Mouse (Mus musculus): Measurements from ENCODE around the gene Cadm1. TPM values are rescaled to one million over a fixed set of nuclear protein-coding genes. Genes with fewer than 3 reads are reported as not detected.

Cadm1 gene
- total and polyA plus RNA-seq, 3 experiments = 0.14 to 0.31 TPM; not detected in 1

DNA sequence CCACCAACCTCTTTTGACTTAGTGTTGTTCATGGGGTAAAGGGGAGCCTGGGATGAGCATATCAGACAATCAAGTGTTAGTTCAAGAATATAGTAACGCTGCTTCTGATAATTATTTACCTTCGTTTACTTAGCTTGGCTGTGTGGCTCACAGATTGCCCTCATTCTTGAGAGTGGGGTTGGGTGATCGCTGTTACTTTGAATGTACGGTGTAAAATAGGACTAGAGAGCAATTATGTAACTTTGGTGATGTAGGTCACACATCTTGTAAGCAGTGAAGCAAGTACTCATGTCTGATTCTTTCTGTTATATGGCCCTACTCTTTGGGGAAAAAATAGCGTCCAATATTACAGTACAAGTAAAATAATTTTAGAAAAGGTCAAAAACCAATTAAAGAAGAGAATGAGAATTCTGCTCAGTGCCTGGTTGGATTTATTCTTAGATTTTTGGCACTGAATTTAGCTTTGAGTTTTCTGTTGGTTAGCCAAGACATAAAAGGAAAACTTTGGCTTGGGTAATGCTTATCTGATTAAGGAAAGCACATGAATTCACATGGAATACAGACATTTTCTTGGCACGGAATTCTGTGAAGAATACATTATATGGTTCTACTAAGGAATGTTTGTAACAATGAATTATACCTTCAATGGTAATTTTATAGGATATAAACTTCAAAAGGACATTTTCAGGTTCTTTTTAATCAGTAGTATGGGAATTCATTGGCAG lies 129.6 kb downstream of the Cadm1 start:
- no peak for TF ChIP-seq TBP (IDR thresholded peaks at IDR 0.05; ENCODE audit: low read depth, low read length)
- no peak for TF ChIP-seq SIN3A (IDR thresholded peaks at IDR 0.05; ENCODE audit: low read length)
- no peak for TF ChIP-seq KAT2A (conservative IDR thresholded peaks at IDR 0.05; ENCODE audit: low read depth, low read length)
- no peak for TF ChIP-seq MAZ (IDR thresholded peaks at IDR 0.05; ENCODE audit: low read depth, low read length)
- TF ChIP-seq ZKSCAN1 (IDR thresholded peaks at IDR 0.05; ENCODE audit: low read depth, low read length) = no peak
- no peak for TF ChIP-seq MYB (IDR thresholded peaks at IDR 0.05; ENCODE audit: low read depth, low read length)
- DNase-seq (ENCODE audit: low read depth, low spot score) = no peak

DNA sequence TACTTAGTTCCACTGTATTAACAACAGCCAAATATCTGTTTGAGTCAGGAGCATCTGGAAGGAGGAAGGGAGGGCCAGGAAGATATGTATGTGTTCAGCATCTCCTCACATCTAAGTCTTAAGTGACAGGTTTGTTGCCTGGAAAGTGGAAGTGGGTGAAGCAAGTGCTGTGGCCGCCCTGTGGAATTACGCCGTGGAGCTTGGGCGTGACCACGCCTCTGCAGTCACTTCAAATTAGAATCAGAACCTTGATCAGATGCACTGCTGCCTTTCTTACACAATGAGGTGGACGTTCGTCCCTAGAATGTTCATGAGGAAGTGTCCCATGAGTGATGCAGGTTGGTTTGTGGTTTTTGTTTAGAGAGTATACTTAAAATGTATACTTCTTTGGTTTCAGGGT lies 131.6 kb downstream of the Cadm1 start:
- no peak for DNase-seq (ENCODE audit: low read depth, low spot score)
- no peak overlapping the region for H3K4me3 ChIP-seq (ENCODE audit: control insufficient read depth in 1 of 2, insufficient read depth in 1 of 2, low read depth in 2 of 2, low read length in 2 of 2)

More for the DNA sequence above, 129.6 kb downstream of the Cadm1 start:
- H3K4me1 ChIP-seq (ENCODE audit: control insufficient read depth in 1 of 2, insufficient read depth in 2 of 2, low read length in 2 of 2) = no peaks in the 10 kb centered on the region
- H3K79me2 ChIP-seq (ENCODE audit: control insufficient read depth, insufficient read depth, low read length, poor library complexity) = no peaks in the 10 kb centered on the region
- H3K36me3 ChIP-seq (ENCODE audit: control insufficient read depth in 1 of 2, insufficient read depth in 2 of 2, low read length in 2 of 2) = no peaks in the 10 kb centered on the region
- H3K27ac ChIP-seq (ENCODE audit: control insufficient read depth, low read depth, low read length) = no peak overlapping the region
- H3K9me3 ChIP-seq (replicated peaks; ENCODE audit: insufficient read depth, low read length) = no peaks in the 10 kb centered on the region
- H3K9ac ChIP-seq (ENCODE audit: control insufficient read depth, low read depth, low read length, poor library complexity, severe bottlenecking) = no peak overlapping the region
- no peak overlapping the region for H3K4me3 ChIP-seq (ENCODE audit: control insufficient read depth in 1 of 2, insufficient read depth in 1 of 2, low read depth in 2 of 2, low read length in 2 of 2)
- no peaks in the 10 kb centered on the region; a peak in 1 of 4 replicates for H3K27me3 ChIP-seq (ENCODE audit: control insufficient read depth in 1 of 2, insufficient read depth in 2 of 2, low read length in 2 of 2)

DNA sequence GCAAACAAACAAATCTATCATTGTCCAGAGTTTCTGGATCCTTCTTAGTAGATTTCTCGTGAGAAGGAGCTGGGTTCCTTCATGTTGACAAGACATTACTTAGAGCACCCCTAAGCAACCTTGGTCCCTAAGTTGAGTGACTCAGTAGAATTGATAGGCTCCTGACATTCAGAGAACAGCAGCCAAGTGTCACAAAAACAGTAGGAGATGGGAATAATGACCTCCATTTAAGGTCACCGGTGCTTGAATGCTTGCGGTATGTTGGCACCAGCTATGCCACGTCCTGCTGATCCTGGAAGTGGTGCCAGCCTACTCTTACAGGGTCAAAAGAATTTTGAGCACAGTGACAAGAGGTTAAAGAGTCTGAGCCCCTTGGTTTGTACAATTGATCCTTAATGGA lies 139.2 kb downstream of the Cadm1 start:
- no peaks in the 10 kb centered on the region for H3K4me1 ChIP-seq (ENCODE audit: control insufficient read depth in 1 of 2, insufficient read depth in 2 of 2, low read length in 2 of 2)
- no peaks in the 10 kb centered on the region for H3K79me2 ChIP-seq (ENCODE audit: control insufficient read depth, insufficient read depth, low read length, poor library complexity)
- TF ChIP-seq EP300 (IDR thresholded peaks at IDR 0.05; ENCODE audit: low read depth in 1 of 2, low read length in 2 of 2) (no peak), MAX (IDR thresholded peaks at IDR 0.05; ENCODE audit: low read length) (no peak), SMC3 (IDR thresholded peaks at IDR 0.05; ENCODE audit: low read depth, low read length) (no peak), TCF12 (IDR thresholded peaks at IDR 0.05; ENCODE audit: low read depth, low read length) (no peak), ZC3H11A (IDR thresholded peaks at IDR 0.05; ENCODE audit: low read depth, low read length) (no peak), GABPA (IDR thresholded peaks at IDR 0.05; ENCODE audit: low read depth, low read length) (no peak), CHD2 (IDR thresholded peaks at IDR 0.05; ENCODE audit: low read length) (no peak), MAFK (IDR thresholded peaks at IDR 0.05; ENCODE audit: borderline replicate concordance, low read depth, low read length) (no peak), TAL1 (IDR thresholded peaks at IDR 0.05; ENCODE audit: low read length) (no peak), RCOR1 (IDR thresholded peaks at IDR 0.05; ENCODE audit: low read depth, low read length) (no peak), RAD21 (IDR thresholded peaks at IDR 0.05; ENCODE audit: low read depth, low read length) (no peak), ETS1 (IDR thresholded peaks at IDR 0.05; ENCODE audit: low read depth, low read length) (no peak), MXI1 (IDR thresholded peaks at IDR 0.05; ENCODE audit: low read depth, low read length) (no peak), USF1 (IDR thresholded peaks at IDR 0.05; ENCODE audit: low read depth, low read length) (no peak), NRF1 (IDR thresholded peaks at IDR 0.05; ENCODE audit: insufficient read depth, low read depth, low read length, poor library complexity, severe bottlenecking) (no peak), ZNF384 (IDR thresholded peaks at IDR 0.05; ENCODE audit: low read depth, low read length) (no peak), TBP (IDR thresholded peaks at IDR 0.05; ENCODE audit: low read depth, low read length) (no peak), CTCF (IDR thresholded peaks at IDR 0.05 in 2 of 3, conservative IDR thresholded peaks at IDR 0.05 in 1 of 3; ENCODE audit: control insufficient read depth in 1 of 3, insufficient read depth in 1 of 3, low read depth in 2 of 3, low read length in 3 of 3, poor library complexity in 1 of 3, severe bottlenecking in 1 of 3) (no peak), MAZ (IDR thresholded peaks at IDR 0.05; ENCODE audit: low read depth, low read length) (no peak), CHD1 (IDR thresholded peaks at IDR 0.05; ENCODE audit: low read depth, low read length) (no peak)
- H3K4me3 ChIP-seq (ENCODE audit: control insufficient read depth in 1 of 2, insufficient read depth in 1 of 2, low read depth in 2 of 2, low read length in 2 of 2) = no peak overlapping the region
- H3K27me3 ChIP-seq (ENCODE audit: control insufficient read depth in 1 of 2, insufficient read depth in 2 of 2, low read length in 2 of 2) = no peaks in the 10 kb centered on the region
- no peak overlapping the region for H3K27ac ChIP-seq (ENCODE audit: control insufficient read depth, low read depth, low read length)
- H3K36me3 ChIP-seq (ENCODE audit: control insufficient read depth in 1 of 2, insufficient read depth in 2 of 2, low read length in 2 of 2) = no peaks in the 10 kb centered on the region
- H3K9me3 ChIP-seq (replicated peaks; ENCODE audit: insufficient read depth, low read length) = no peaks in the 10 kb centered on the region
- no peak for DNase-seq (ENCODE audit: low read depth, low spot score)
- no peak overlapping the region for H3K9ac ChIP-seq (ENCODE audit: control insufficient read depth, low read depth, low read length, poor library complexity, severe bottlenecking)

More for the DNA sequence above, 131.6 kb downstream of the Cadm1 start:
- Histone ChIP-seq H3K9me3 (replicated peaks; ENCODE audit: insufficient read depth, low read length) (no peaks in the 10 kb centered on the region), H3K36me3 (ENCODE audit: control insufficient read depth in 1 of 2, insufficient read depth in 2 of 2, low read length in 2 of 2) (no peaks in the 10 kb centered on the region), H3K79me2 (ENCODE audit: control insufficient read depth, insufficient read depth, low read length, poor library complexity) (no peaks in the 10 kb centered on the region), H3K27ac (ENCODE audit: control insufficient read depth, low read depth, low read length) (no peak overlapping the region), H3K27me3 (ENCODE audit: control insufficient read depth in 1 of 2, insufficient read depth in 2 of 2, low read length in 2 of 2) (no peaks in the 10 kb centered on the region; a peak in 1 of 4 replicates), H3K9ac (ENCODE audit: control insufficient read depth, low read depth, low read length, poor library complexity, severe bottlenecking) (no peak overlapping the region), H3K4me1 (ENCODE audit: control insufficient read depth in 1 of 2, insufficient read depth in 2 of 2, low read length in 2 of 2) (no peaks in the 10 kb centered on the region)
- TF ChIP-seq JUND (IDR thresholded peaks at IDR 0.05; ENCODE audit: low read depth, low read length) (no peak), ZC3H11A (IDR thresholded peaks at IDR 0.05; ENCODE audit: low read depth, low read length) (no peak), HCFC1 (IDR thresholded peaks at IDR 0.05; ENCODE audit: low read depth, low read length) (no peak), GABPA (IDR thresholded peaks at IDR 0.05; ENCODE audit: low read depth, low read length) (no peak)
